Mouse (Mus musculus): ENCODE measurements at regions not wholly inside any gene's neighbourhood (a gene's known extent, or its start where the extent isn't known, plus 50 kb on each side); places are given as distances from the start of the nearest gene placed in this dataset.
A peak's percentile ranks its signal among the peaks of the same experiment; 100 is the strongest.

DNA sequence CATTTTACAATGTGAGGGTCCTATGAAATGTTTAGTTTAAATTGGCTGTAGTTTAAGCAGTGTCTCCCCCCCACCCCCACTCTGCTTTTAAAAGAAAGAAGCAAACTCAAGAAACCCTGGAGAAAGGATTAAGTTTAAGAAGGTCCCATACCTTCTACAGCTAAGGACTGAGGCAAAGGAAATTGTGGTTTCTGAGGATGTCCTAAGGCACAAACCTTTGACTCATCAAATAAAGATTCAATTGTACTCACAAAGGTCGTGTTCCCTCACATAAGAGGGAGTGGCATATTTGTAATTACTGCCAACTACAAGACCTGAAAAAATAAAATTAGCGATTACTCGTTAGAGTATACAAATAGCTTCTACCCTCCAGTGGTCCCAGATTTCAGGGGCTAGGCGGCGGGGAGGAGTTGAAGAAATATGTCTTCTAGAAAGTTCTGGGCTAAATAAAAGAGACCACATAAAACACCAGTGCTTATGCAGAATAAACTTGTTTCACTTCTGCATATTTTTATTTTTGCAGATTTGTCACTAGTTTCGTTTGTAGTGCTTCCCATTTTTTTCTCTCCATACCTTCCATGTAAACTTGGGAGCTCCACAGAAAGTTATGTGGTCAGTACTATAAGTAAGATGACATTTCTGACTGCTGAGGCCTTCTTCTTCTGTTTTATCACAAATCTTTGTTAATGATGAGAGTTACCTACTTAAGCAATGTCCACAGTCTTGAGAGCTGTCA, 127.0 kb downstream of the Csl start:
- DNase-seq (ENCODE audit: low spot score in 2 of 2), result no peak

DNA sequence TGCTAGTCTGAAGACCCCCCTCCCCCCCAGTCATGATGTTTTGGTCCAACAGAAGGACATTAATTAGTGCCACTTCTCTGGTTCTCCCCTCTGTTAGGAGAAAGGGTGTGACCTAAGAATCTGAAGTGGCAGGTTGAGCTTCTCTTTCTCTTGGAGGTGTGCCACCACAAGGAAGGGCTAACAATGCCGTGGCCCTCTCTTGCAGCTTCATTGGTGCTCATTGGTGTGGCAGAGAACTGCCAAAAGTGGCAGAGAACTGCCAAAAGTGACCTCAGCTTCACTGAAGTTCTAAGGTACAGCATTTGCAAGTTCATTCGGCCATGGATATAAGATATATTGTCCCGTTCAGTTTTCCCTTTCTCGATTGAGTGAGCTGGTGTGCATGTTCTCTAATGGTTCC, 123.7 kb downstream of the Csl start:
- no peak for DNase-seq (ENCODE audit: low spot score in 2 of 2)

DNA sequence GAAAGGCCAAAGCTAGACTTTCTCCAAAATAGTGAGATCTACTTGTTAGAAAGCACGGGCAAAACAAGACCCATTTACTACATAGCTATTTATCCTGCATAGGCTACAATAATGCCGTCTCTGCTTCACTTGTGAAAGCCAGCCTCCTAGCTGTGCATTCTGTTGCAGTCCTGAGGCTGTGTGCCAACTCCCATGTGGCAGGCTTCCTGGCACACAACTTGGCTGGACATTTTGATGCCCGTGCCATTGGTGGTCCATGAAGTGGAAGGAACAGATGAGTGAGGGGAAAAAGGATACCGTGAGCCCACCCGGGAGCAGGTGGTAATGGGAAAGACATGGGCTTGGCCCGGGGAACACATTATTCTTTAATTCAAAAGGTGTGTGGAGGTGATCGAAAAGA, 120.4 kb downstream of the Csl start:
- DNase-seq (ENCODE audit: low spot score in 2 of 2), result no peak

DNA sequence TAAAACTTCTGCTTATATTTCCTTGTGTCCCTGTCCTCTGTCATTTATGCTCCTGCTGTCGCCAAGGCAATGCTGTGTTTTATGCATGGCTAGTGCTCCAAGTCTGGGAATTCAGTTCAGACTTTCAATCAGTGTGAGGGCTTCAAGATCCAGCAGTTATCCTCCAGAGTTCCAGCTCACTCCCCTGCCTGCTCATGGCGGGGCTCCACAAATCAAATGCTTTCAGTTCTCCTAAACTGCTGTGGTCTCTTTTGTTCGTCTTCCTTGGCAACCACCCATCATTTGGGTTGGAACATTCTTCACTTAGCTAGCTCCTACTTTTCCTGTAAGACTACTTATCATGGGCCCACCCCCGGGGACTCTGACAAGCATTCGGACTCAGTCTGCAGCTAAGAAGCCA, 120.0 kb downstream of the Csl start:
- DNase-seq (ENCODE audit: low spot score in 2 of 2), result no peak

DNA sequence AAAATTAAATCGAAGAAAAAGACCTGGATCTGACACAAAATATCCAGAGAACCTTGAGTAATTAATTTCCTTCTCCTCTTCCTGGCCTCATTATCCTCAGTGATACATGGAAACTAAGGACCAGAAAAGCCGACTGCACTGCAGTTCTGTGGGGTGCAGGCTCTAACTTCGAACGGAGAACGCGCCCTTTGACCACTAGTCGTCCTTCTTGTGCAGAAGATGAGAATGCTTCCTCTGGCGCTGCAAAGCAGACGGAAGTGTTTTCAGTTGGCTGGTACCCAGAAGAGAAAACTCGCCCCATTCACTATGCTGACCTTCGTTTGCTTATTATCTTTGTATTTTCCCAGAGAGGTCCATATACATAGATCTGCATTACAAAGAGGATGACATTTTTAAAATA, 117.7 kb downstream of the Csl start:
- DNase-seq (ENCODE audit: low spot score in 2 of 2), result peak in 1 of 2 experiments; percentile 38

DNA sequence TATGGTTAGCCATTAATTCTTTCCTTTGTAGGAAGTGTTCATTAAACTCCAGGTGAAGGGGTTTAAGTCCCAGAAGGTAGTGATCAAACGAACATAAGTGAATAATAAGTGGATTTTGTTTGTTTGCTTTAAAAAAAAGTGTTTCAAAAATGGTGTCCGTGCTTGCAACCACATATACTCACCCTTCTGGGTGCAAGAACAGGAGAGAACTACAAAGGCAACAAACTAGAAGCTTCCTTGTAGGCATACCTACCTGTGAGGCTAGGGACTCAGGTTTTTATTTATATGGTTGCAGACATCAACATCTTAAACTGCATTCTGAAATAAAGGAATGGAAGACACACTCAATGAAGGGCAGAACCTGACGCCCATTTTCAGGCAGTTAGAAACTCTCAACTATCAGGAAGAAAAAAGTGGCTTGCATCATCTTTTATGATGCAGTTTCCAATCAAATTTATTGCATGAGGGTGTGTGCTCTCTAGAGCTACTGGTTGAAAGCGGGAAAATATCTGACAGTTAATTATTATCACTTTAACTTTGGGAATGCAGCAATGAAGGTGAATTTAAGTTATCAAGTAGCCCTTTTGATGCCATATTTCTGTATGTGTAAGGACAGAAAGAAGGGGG, 117.1 kb downstream of the Csl start:
- DNase-seq (ENCODE audit: low spot score in 2 of 2), result no peak

DNA sequence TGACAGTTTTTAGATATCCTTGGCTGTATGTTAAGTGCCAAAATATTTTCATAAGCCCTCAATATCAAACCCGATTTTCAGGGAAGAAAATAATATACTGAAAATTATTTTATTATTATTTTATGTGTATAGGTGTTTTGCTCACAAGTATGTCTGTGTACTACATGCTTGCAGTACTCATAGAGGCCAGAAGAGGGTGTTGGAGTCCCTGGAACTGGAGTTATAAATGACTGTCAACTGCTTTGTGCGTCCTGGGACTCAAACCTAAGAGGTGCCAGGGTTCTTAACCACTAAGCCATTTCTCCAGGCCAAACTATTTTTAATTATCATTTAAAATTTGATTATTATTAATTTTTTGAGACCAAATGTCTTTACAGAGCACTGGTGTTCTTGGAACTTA, 114.5 kb downstream of the Csl start:
- DNase-seq (ENCODE audit: low spot score in 2 of 2), result no peak

DNA sequence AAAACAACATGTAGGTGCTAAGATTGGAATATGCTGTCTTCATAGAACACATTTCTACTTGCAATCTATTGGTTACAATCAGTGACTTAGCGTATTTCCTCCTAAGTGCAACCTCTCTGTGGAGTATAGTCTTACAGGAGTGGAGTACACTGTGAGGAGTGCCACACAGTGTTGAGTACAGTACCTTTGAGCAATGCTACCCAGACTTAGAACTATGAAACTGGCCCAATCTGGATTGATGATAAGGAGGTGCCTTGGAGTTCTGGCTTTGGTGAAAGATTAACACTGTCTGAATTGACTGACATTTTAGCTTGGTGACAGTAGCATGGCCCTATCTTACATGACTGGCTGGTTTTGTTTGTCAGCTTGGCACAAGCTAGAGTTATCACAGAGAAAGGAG, 107.4 kb downstream of the Csl start:
- no peak for DNase-seq (ENCODE audit: low spot score in 2 of 2)

DNA sequence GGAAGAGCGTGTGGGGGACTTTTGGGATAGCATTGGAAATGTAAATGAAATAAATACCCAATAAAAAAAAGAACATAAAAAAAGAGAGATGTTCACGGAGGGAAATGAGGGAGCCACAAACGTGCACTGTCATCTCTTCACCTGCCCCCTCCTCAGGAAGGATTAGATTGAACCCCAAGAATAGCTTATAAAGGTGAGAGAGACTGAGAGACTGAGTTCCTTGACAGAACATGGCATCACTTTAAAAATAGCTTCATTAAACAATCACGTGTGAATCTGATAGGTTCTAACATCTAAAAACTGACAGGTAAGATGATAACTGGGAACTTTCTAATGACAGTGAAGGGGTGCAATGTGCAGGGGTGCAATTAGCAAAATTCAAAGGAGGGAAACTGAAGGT, 105.2 kb downstream of the Csl start:
- no peak for DNase-seq (ENCODE audit: low spot score in 2 of 2)

DNA sequence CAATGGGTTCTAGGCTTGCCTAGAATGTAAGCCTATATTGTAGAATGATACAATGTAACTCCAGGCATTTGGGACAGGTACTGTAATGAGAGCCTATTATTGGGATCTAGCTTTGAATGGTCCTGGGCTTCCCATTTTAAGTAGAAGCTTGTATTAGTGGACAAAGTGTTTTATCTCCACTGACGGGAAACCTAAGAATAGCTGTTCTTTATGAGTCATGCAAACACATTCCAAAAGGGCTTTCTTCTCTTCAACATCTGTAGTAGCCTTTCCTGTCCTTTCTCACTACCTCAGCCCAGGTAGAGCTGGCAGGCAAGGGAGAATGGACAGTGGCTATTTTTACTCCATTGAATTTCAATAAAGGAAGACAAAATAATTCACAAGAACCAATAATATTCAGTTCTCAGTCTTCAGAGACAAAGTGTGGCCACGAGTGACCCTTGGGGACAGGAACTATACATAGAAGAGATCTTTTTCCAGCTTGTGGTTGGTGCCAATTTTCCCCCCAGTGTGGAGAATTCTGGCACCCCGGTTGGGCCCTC, 82.8 kb downstream of the Csl start:
- no peak for DNase-seq (ENCODE audit: low spot score in 2 of 2)

DNA sequence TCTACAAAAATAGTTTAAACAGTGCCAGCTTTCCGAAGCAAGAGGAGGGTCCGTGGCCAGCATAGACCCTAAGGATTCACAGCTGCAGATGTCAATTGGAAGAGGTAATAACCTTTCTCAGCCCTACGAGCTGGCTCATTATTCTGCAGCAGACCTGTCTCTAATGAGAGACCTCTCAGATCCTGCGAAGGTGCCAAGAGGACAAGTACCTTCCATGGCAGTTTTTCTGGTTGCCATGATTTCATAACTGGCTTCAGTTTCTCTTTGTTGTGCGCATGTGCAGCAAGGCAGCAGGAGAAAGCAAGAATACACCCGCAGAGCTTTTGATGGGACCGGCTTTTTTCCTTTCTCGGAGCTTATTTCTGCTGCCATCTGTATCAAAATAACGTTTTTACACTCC, 81.4 kb downstream of the Csl start:
- no peak for DNase-seq (ENCODE audit: low spot score in 2 of 2)

DNA sequence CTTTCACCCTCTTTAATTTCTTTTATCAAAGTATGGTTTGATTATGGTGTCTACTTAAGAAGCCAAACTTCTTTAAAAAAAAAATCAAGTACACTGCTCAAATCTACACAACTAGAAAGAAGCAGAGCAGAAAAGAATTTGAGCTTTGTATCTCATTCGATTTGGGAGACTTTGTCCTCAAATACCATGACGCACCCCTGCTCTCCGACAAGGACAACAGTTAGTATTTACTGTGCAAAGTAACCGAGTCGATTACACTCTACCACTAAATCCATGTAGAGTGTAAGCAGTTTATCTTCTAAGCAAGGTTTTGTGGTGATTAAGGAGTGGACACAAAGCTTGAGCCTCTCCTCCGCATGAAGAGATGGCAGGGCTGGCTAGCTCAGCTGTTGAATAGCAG, 79.6 kb downstream of the Csl start:
- no peak for DNase-seq (ENCODE audit: low spot score in 2 of 2)

DNA sequence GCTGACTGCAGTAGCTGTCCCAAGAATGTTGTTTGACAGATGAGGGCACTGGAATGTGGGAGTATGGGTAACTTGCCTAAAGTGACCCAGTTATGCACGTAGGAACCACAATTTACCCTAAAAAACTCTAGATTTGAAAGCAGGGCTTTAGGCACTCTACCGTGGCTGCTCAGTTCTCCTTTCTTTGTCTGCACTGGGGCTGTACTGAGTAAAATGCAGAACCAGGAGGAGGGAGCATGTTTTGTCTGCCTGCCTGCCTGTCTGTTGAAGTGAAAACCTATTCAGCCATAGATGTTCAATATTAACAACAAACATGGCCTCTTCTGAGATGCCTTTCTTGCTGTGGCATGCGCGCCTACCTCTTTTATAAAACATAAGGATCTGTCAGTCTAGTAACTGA, 77.5 kb downstream of the Csl start:
- DNase-seq (ENCODE audit: low spot score in 2 of 2), result no peak

DNA sequence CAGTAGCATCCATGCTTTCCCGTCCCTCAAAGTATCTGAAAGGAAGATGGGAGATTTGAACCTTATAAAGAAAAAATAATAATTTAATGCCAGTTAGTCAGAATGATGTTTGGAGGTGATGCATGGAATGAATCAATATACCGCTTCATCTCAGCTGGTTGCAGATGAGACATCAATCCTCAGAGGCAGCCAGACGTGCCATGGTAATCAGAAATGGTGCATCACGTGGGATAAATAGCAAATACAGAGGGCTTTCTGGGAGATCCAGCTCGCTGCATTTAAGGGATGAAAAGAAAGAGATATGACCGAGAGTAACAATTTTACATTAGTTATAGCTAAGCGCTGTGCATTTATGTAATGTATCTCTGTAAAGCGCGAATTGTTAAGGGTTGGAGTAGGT, 77.1 kb downstream of the Csl start:
- no peak for DNase-seq (ENCODE audit: low spot score in 2 of 2)

DNA sequence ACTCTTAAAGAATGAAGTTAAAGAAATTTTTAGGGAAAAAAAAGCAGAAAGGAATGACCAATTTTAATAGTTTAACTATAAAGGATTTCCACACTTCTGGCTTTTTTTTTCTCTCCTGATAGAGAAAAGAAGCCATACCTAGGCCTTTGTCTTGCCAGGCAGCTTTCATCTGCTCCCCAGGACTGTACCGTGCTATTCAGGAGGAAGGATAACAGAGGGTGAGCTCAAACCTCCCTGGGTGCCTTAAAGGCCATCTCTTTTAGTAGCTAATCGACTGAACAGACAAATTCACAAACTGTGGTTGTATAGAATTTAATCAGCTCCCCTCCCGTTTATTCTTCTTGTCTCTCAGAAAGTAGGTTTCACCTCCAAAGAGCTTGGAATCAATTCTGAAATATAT, 76.1 kb downstream of the Csl start:
- no peak for DNase-seq (ENCODE audit: low spot score in 2 of 2)

DNA sequence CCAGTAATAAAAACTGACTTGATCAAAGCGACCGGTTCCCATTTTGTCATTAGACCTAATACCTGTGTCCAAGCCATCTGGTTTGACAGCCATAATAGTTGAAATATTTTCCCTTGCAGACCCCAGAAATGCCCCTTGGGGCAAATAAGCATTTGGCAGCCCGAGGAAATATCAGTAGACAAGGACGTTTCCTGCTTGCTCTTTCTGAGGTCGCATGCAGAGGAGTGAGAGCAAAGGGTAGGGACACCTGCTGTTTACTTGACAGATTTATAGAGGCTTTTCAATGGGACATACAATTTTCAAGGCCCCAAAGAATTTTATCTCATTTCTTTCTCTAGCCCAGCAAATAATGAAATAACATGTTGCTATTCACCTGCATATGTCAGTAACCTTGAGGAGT, 73.5 kb downstream of the Csl start:
- no peak for DNase-seq (ENCODE audit: low spot score in 2 of 2)

DNA sequence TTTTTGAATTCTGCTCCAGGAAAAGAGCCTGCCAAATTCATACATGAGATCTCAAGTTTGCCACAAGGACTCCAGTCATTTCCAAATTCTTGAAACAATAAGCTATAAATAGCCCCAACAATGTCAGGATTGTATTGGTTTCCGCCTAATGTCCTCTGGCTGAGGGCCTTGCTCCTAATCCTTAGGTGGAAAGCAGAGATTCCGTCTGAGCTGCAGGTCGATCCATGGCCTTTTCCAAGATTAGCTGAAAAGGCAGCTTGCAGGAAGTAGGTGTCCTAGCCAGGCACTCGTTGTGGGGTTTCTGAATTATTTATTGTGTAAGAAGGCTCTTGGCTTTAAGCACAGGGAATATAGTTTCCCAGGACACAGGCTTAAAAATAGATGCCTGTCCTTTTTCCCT, 72.4 kb downstream of the Csl start:
- no peak for DNase-seq (ENCODE audit: low spot score in 2 of 2)

DNA sequence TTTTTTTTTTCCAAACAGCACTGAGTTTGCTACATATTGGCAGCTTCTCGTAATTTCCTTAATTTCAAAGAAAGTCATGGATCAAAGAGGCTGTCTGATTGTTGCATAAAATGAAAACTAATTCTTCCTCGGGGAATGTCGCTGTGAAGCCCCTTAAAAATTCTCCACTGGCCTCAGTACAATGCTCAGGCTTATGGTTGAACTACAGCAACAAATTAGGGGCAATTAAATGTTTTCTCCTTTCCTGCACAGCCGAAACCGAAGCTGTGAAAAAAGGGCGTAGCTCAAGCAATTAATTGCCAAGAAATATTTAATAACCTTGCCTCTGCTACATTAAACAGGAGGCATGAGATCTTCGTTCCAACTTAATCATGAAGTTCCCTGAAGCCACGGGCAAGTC, 61.8 kb downstream of the Csl start:
- DNase-seq (ENCODE audit: low spot score in 2 of 2), result no peak

DNA sequence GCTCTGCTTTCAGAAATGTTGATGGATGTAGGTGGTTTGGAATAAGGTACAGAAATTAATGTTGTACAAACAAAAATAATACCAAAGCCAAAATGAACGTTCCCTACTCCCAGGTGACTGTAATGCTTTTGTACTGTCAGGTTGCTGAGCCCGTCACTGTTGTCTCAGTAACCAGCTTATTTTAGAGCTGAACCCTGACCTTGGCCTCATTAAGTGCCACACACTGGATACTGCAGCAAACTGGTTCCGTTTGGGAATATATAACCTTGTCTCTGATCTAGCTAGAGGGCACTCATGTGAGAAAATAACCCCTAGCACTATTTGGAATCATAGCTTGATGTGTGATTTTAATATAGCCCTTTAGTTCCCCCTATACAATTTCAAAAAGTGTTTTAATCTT, 60.0 kb downstream of the Csl start:
- DNase-seq (ENCODE audit: low spot score in 2 of 2), result no peak

DNA sequence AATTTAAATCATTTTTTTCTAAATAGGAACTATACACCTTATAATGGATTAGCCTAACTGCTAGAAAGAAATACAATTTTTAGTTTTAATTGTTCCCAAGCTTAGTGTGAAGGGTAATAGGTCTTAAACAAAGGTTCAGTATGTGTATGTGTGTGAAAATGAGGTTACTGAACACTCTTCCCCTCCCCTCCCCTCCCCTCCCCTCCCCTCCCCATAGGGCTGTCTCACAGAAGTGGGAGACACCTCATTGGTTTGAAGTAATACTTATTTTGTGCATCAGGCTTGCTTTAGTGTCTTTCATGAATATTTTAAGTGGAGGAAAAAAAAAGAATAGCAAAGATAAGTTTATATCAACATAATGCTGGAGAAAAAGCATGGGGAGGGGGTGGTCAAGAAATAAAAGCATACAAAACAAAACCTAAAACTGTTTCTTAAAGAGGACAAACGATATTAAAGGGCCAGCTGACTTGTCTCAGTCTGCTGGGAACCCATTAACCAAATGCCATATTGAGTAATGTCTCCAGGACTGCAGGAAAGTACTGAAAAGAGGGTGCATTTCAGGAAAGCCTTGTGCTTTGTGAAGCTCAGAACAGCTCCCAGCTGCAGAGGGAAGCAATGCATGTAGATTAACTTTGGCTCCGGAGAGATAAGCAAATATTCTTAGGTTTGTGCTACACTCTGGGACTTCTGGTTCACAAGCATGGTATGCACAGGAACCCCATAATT, 59.2 kb downstream of the Csl start:
- DNase-seq (ENCODE audit: low spot score in 2 of 2), result no peak

Data from adrenal gland, postnatal 4 days (tissue).